Mouse (Mus musculus) embryonic facial prominence, embryonic 10.5 days (tissue): ENCODE measurements around the gene Zfp655. TPM values are rescaled to one million over a fixed set of nuclear protein-coding genes. Genes with fewer than 3 reads are reported as not detected.
A peak's percentile ranks its signal among the peaks of the same experiment; 100 is the strongest.
"Not testable (repeated sequence)": the region's sequence is repeated elsewhere in the genome, so short reads cannot be mapped to it uniquely, and the experiment has no call there.

Experiments
- DNase-seq: peaks from one replicate; pipeline ENCODE4 v3.0.0-alpha.2; 2017; ENCODE audit warnings: low spot score
- H3K27ac ChIP-seq: fragments of 300-500 bp; sonication (generic); replicated peaks from 2 replicates; pipeline ENCODE4 v1.5.1; 2016; ENCODE audit warnings: mild to moderate bottlenecking
- H3K27me3 ChIP-seq: fragments of 300-500 bp; sonication (generic); replicated peaks from 2 replicates; pipeline ENCODE4 v1.6.1; 2016; ENCODE audit warnings: low read depth, mild to moderate bottlenecking; ENCODE audit not compliant: poor library complexity, severe bottlenecking
- H3K36me3 ChIP-seq: fragments of 300-500 bp; sonication (generic); replicated peaks from 2 replicates; pipeline ENCODE4 v1.6.1; 2016; ENCODE audit warnings: mild to moderate bottlenecking, moderate library complexity
- H3K4me1 ChIP-seq: fragments of 300-500 bp; sonication (generic); 2 replicates; pipeline ENCODE4 v1.6.1; 2016
- H3K4me3 ChIP-seq: fragments of 300-500 bp; sonication (generic); 2 replicates; pipeline ENCODE4 v1.5.1; 2016; ENCODE audit warnings: mild to moderate bottlenecking, moderate library complexity
- H3K9me3 ChIP-seq: fragments of 300-500 bp; sonication (generic); 2 replicates; pipeline ENCODE4 v1.6.1; 2016; ENCODE audit warnings: mild to moderate bottlenecking
- WGBS: fragments of 180-500 bp; shearing (Covaris S2); methylation state at CpG from one replicate; pipeline ENCODE4 v1.1.7; 2016; 5-methylcytosine and 5-hydroxymethylcytosine counted together
- polyA plus RNA-seq: library from polyadenylated mRNA; unstranded; fragments of >200 nt; fragmentation: Nextera tagmentation; extraction: Ambion mirVana; gene quantifications from 2 replicates; pipeline ENCODE4 v1.2.1, GENCODE M21; 2016

The Zfp655 gene
- polyA plus RNA-seq, 1 experiment from 2014 or later = 31.4 TPM

GRCm38 (mm10) chr5:145229283-145229682 is 2.2 kb upstream of the Zfp655 start:
- H3K27me3 ChIP-seq, H3K27ac ChIP-seq, H3K4me3 ChIP-seq, H3K9me3 ChIP-seq, DNase-seq: not testable (repeated sequence)
- H3K4me1 ChIP-seq = peaks cover 17% of the 10 kb centered on the region
- H3K36me3 ChIP-seq = peaks cover 11% of the 10 kb centered on the region
- 81% methylated on average over 6 of the region's 6 CpGs for WGBS

DNA sequence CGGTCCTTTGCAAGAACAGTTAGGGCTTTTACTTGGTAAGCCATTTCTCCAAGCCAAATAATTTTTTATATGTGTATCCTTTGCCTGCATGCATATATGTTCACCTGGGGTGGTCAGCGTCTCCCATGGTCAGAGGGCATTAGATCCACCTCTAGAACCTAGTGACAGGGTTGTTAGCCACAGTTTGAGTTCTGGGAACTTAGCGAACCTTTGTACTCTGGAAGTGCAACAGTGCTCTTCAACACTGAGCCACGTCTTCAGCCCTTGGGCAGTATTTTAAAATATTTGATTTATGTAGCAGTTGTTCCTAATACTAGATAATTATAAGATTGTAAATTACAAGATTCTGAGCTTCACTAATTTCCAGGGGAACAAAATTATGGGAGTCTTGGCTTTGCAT is 874 bp upstream of the Zfp655 start:
- 89% methylated on average over 4 of the region's 4 CpGs for WGBS
- peak overlapping the region; percentile 100 for H3K4me3 ChIP-seq
- no peaks in the 10 kb centered on the region for H3K27me3 ChIP-seq

GRCm38 (mm10) chr5:145231893-145232411 is 437 bp downstream of the Zfp655 start:
- WGBS = under 1% methylated on average over 49 of the region's 49 CpGs
- peak overlapping the region; percentile 92 for H3K27ac ChIP-seq
- DNase-seq = no peak

More for the DNA sequence above, 874 bp upstream of the Zfp655 start:
- DNase-seq = no peak
- Histone ChIP-seq H3K36me3 (peaks cover 24% of the 10 kb centered on the region), H3K27ac (no peak overlapping the region), H3K4me1 (peaks cover 17% of the 10 kb centered on the region), H3K9me3 (no peaks in the 10 kb centered on the region)

GRCm38 (mm10) chr5:145234636-145235035 is 3.1 kb downstream of the Zfp655 start:
- no peaks in the 10 kb centered on the region for H3K27me3 ChIP-seq
- no peaks in the 10 kb centered on the region for H3K9me3 ChIP-seq
- no peak overlapping the region for H3K4me3 ChIP-seq
- peak; percentile 19 for DNase-seq
- H3K4me1 ChIP-seq = peaks cover 17% of the 10 kb centered on the region
- H3K36me3 ChIP-seq = peaks cover 64% of the 10 kb centered on the region
- no peak overlapping the region for H3K27ac ChIP-seq

More at GRCm38 (mm10) chr5:145231893-145232411, 437 bp downstream of the Zfp655 start:
- Histone ChIP-seq H3K4me3 (peak overlapping the region; percentile 100), H3K9me3 (no peaks in the 10 kb centered on the region), H3K27me3 (no peaks in the 10 kb centered on the region), H3K36me3 (peaks cover 37% of the 10 kb centered on the region), H3K4me1 (peaks cover 17% of the 10 kb centered on the region)

- Histone ChIP-seq H3K27me3 (no peaks in the 10 kb centered on the region), H3K36me3 (peaks cover 83% of the 10 kb centered on the region)
- DNase-seq = no peak
Observed at GRCm38 (mm10) chr5:145249520-145249919, 18.0 kb downstream of the Zfp655 start.

GRCm38 (mm10) chr5:145273568-145273967 is 42.1 kb downstream of the Zfp655 start:
- 85% methylated on average over 2 of the region's 2 CpGs for WGBS
- not testable (repeated sequence) for H3K4me3 ChIP-seq, H3K27me3 ChIP-seq

More at GRCm38 (mm10) chr5:145249520-145249919, 18.0 kb downstream of the Zfp655 start:
- Histone ChIP-seq H3K4me3 (no peak overlapping the region), H3K4me1 (no peaks in the 10 kb centered on the region), H3K27ac (no peak overlapping the region), H3K9me3 (no peaks in the 10 kb centered on the region)
- 94% methylated on average over 3 of the region's 3 CpGs for WGBS

DNA sequence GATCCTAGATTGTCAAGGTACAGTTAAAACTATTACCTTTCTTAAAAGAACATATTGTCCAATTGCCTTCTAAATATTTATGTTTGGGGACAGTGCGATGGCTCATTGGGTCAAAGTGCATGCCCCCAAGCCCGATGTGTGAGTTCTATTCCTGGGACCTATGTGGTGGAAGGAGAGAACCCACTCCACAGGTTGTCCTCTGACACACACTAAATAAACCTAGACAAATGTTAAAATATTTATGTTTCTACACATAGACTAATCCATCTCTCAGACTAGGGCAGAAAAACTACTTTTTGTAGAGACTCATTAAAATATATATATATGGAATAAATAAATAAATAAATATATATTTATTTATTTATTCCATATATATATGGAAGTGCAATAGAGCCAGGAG is 48.4 kb downstream of the Zfp655 start:
- DNase-seq = no peak
- Histone ChIP-seq H3K27me3 (no peaks in the 10 kb centered on the region), H3K27ac (no peak overlapping the region), H3K4me3 (peak overlapping the region; percentile 94), H3K36me3 (peaks cover 24% of the 10 kb centered on the region), H3K9me3 (no peaks in the 10 kb centered on the region), H3K4me1 (peaks cover 11% of the 10 kb centered on the region; the same call in 1 of the 2 replicates)
- WGBS = 92% methylated on average over 2 of the region's 2 CpGs

More at GRCm38 (mm10) chr5:145273568-145273967, 42.1 kb downstream of the Zfp655 start:
- not testable (repeated sequence) for H3K27ac ChIP-seq, H3K36me3 ChIP-seq, H3K4me1 ChIP-seq, H3K9me3 ChIP-seq, DNase-seq

DNA sequence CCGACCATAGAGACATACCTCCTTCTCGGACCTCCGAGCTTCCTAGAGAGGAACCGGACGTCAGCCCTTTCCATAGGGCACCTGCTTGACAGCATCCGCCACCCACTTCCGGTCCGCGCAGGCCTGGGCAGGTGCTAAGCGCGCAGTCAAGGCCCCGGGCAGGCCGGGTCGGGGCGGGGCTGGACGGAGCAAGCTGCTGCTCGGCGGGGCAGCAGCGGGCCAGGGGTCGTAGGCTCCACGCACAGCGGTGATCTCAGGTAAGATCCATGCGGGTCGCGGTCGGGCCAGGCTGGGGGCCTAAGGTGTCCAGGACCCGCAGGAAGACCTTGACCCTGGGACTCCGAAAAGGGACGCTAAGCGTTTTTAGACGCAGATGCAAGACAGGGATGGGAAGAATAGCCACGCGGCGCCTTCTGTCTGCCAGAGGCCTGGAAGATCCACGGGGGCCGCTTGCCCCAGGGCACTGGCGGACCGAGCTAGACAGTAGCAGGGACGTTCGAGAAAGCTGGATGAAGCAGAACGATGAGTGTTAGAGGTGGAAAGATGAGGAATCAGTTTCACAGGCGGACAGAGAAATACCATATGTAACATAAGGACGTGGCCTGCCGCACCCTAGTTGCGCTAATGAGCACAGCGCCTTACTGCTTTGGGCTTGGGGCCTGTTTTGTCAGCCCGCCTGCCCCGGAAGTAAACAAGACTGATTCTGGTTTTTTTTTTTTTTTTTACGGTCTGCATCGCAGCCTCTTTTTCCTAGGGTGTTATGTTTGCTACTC is 49.0 kb downstream of the Zfp655 start, which contains the start of gene Zscan25:
Gene Zscan25, plus strand, starts transcription at position 130 of the 773 bp plus-strand sequence.
- H3K4me1 ChIP-seq = peaks cover 11% of the 10 kb centered on the region; the same call in 1 of the 2 replicates
- peak; percentile 95 for DNase-seq
- H3K27ac ChIP-seq = peak within 1 kb of the TSS; percentile 93
- no peaks in the 10 kb centered on the region for H3K27me3 ChIP-seq
- peaks cover 30% of the 10 kb centered on the region for H3K36me3 ChIP-seq
- H3K9me3 ChIP-seq = no peaks in the 10 kb centered on the region
- 1% methylated on average over 50 of the region's 50 CpGs for WGBS
- peak within 1 kb of the TSS; percentile 94 for H3K4me3 ChIP-seq

DNA sequence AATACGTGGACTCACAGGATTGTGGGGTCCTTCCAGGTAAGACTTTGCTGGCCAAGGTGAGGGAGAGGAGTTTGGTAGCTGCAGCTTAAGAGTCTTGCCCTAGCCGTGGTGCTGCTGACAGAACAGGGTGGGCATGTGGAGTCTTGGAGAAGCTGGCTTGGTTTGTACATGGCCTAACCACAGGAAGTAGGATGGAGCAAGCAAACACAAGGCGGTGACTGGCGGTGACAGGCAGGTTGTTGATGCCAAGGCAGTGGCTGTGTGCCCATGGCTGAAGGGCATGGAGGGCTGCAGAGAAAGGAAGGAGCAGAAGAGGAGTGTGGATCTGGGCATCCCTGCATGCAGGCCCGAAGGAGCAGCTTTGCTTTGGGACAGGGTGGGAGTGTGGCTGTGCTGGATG is 56.9 kb downstream of the Zfp655 start:
- H3K36me3 ChIP-seq = peaks cover 100% of the 10 kb centered on the region
- 0 out of 2 replicates have a peak, but pooled peaks cover 3% of the 10 kb centered on the region for H3K9me3 ChIP-seq
- no peaks in the 10 kb centered on the region for H3K4me1 ChIP-seq
- no peak for DNase-seq
- no peak overlapping the region for H3K27ac ChIP-seq
- 95% methylated on average over 5 of the region's 5 CpGs for WGBS
- H3K4me3 ChIP-seq = no peak overlapping the region
- no peaks in the 10 kb centered on the region for H3K27me3 ChIP-seq

DNA sequence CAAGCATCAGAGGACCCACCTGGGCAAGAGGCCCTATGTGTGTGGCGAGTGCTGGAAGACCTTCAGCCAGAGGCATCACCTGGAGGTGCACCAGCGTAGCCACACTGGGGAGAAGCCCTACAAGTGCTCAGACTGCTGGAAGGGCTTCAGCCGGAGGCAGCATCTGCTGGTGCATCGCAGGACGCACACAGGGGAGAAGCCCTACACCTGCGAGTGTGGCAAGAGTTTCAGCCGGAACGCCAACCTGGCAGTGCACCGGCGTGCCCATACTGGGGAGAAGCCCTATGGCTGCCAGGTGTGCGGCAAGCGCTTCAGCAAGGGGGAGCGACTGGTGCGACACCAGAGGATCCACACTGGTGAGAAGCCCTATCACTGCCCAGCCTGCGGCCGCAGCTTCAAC is 59.2 kb downstream of the Zfp655 start:
- 97% methylated on average over 16 of the region's 16 CpGs for WGBS
- Histone ChIP-seq H3K9me3 (0 out of 2 replicates have a peak, but pooled peaks cover 3% of the 10 kb centered on the region), H3K4me1 (no peaks in the 10 kb centered on the region), H3K36me3 (peaks cover 92% of the 10 kb centered on the region), H3K4me3 (no peak overlapping the region), H3K27me3 (no peaks in the 10 kb centered on the region), H3K27ac (no peak overlapping the region)
- no peak for DNase-seq

- H3K4me3 ChIP-seq = no peak overlapping the region
- no peak for DNase-seq
- 0 out of 2 replicates have a peak, but pooled peaks cover 3% of the 10 kb centered on the region for H3K9me3 ChIP-seq
- H3K4me1 ChIP-seq = no peaks in the 10 kb centered on the region
- 92% methylated on average over 6 of the region's 6 CpGs for WGBS
- H3K27ac ChIP-seq = no peak overlapping the region
- H3K27me3 ChIP-seq = no peaks in the 10 kb centered on the region
- peaks cover 75% of the 10 kb centered on the region for H3K36me3 ChIP-seq
Observed at GRCm38 (mm10) chr5:145292398-145292797, 60.9 kb downstream of the Zfp655 start.
